19 mouse cellular contexts compared by ENCODE assay signal in genomic region chr15:12762258-12762913, GRCm38 (mm10). TPM values are rescaled to one million over a fixed set of nuclear protein-coding genes. Genes with fewer than 3 reads are reported as not detected.
DNase-seq lines count a peak whose midpoint lies in the region; ATAC-seq lines count a peak whose summit lies in the region.
"Had no signal": no experiment of that assay in that cellular context is flagged by ENCODE, and none has a peak within 500 bp of the region (broad histone marks: within the 10 kb centered on the region; RNA-seq: fewer than 3 reads in every experiment).

No protein-coding gene starts in this region.

- H3K27ac ChIP-seq in embryonic facial prominence, embryonic 10.5 days (replicated peaks) = no peak overlapping the region
- H3K27ac ChIP-seq in limb, embryonic 12.5 days = peak overlapping the region; percentile 62
- H3K27ac ChIP-seq in intestine, embryonic 15.5 days = no peak overlapping the region
- H3K27ac ChIP-seq: hindbrain, embryonic 13.5 days; limb, embryonic 13.5 days; liver, embryonic 14.5 days; macrophage; midbrain, embryonic 12.5 days had no signal

- DNase-seq in kidney, postnatal 4 days = peak; percentile 15 to 32
- no peak for DNase-seq in kidney, postnatal 25 days
- DNase-seq in embryonic facial prominence, embryonic 10.5 days (ENCODE audit: low spot score) = peak; percentile 25
- DNase-seq in cerebellum, adult 11 months = no peak
- no peak for DNase-seq in spleen, postnatal 36 days (ENCODE audit: low spot score in 2 of 2)
- DNase-seq: cerebellum, adult 9-10 months; gastrocnemius, adult 2 months; heart, postnatal 10 days; retina, postnatal 1 day; right cerebral cortex, postnatal 4 days had no signal

- ATAC-seq in limb, embryonic 12.5 days (ENCODE audit: insufficient number of reproducible peaks, insufficient read depth, low FRiP score, low TSS enrichment, low read depth) = peak; percentile 49; the same call in 1 of the 2 replicates
- ATAC-seq in intestine, embryonic 15.5 days = no peak
- ATAC-seq: intestine, embryonic 16.5 days had no signal

- H3K9me3 ChIP-seq in embryonic facial prominence, embryonic 10.5 days = 0 out of 2 replicates have a peak, but pooled peaks cover 2% of the 10 kb centered on the region
- H3K9me3 ChIP-seq in limb, embryonic 12.5 days = peaks cover 4% of the 10 kb centered on the region; the same call in 1 of the 2 replicates
- H3K9me3 ChIP-seq in intestine, embryonic 15.5 days = no peaks in the 10 kb centered on the region
- H3K9me3 ChIP-seq: hindbrain, embryonic 13.5 days; limb, embryonic 13.5 days; midbrain, embryonic 12.5 days had no signal

- H3K36me3 ChIP-seq in embryonic facial prominence, embryonic 10.5 days (replicated peaks) = no peaks in the 10 kb centered on the region
- no peaks in the 10 kb centered on the region for H3K36me3 ChIP-seq in limb, embryonic 12.5 days
- no peaks in the 10 kb centered on the region for H3K36me3 ChIP-seq in intestine, embryonic 15.5 days
- H3K36me3 ChIP-seq: hindbrain, embryonic 13.5 days; limb, embryonic 13.5 days; midbrain, embryonic 12.5 days had no signal

- no peak overlapping the region for H3K4me3 ChIP-seq in embryonic facial prominence, embryonic 10.5 days
- no peak overlapping the region for H3K4me3 ChIP-seq in limb, embryonic 12.5 days (replicated peaks)
- no peak overlapping the region for H3K4me3 ChIP-seq in intestine, embryonic 15.5 days (replicated peaks)
- H3K4me3 ChIP-seq: hindbrain, embryonic 13.5 days; limb, embryonic 13.5 days; midbrain, embryonic 12.5 days had no signal

- no peaks in the 10 kb centered on the region for H3K27me3 ChIP-seq in embryonic facial prominence, embryonic 10.5 days (replicated peaks; ENCODE audit: low read depth, poor library complexity, severe bottlenecking)
- H3K27me3 ChIP-seq in limb, embryonic 12.5 days = peaks cover 5% of the 10 kb centered on the region; the same call in 1 of the 2 replicates
- H3K27me3 ChIP-seq in intestine, embryonic 15.5 days (replicated peaks) = no peaks in the 10 kb centered on the region
- H3K27me3 ChIP-seq: hindbrain, embryonic 13.5 days; midbrain, embryonic 12.5 days had no signal

- H3K4me2 ChIP-seq in limb, embryonic 12.5 days = no peak overlapping the region
- no peak overlapping the region for H3K4me2 ChIP-seq in intestine, embryonic 15.5 days (replicated peaks)
- H3K4me2 ChIP-seq: heart, embryonic 11.5 days; hindbrain, embryonic 13.5 days; midbrain, embryonic 12.5 days had no signal

- 77% methylated on average over 11 of the region's 11 CpGs for WGBS in embryonic facial prominence, embryonic 10.5 days
- WGBS in limb, embryonic 12.5 days = 66% methylated on average over 11 of the region's 11 CpGs
- WGBS in intestine, embryonic 15.5 days = 69% methylated on average over 11 of the region's 11 CpGs

- H3K9ac ChIP-seq in limb, embryonic 12.5 days (replicated peaks) = no peak overlapping the region
- no peak overlapping the region for H3K9ac ChIP-seq in intestine, embryonic 15.5 days
- H3K9ac ChIP-seq: hindbrain, embryonic 13.5 days; limb, embryonic 13.5 days; liver, embryonic 14.5 days; midbrain, embryonic 12.5 days had no signal

- peaks cover 14% of the 10 kb centered on the region for H3K4me1 ChIP-seq in embryonic facial prominence, embryonic 10.5 days
- peaks cover 20% of the 10 kb centered on the region for H3K4me1 ChIP-seq in limb, embryonic 12.5 days (replicated peaks)
- H3K4me1 ChIP-seq in intestine, embryonic 15.5 days (replicated peaks) = no peaks in the 10 kb centered on the region
- H3K4me1 ChIP-seq: midbrain, embryonic 12.5 days had no signal

RNA-seq across cellular contexts. Expression of gene Pdzd2, which starts 22.7 kb away (rescaled TPM):
- 2.6 and 3.6 TPM in 2 replicates for polyA plus RNA-seq in embryonic facial prominence, embryonic 10.5 days (2016; fragmentation: Nextera tagmentation; extraction: Ambion mirVana)
- polyA plus RNA-seq in limb, embryonic 12.5 days (2016; fragmentation: Nextera tagmentation; extraction: Ambion mirVana) = 26.2 and 32.5 TPM in 2 replicates
- 13.7 and 14.3 TPM in 2 replicates for polyA plus RNA-seq in intestine, embryonic 15.5 days (2015; fragmentation: Nextera tagmentation; extraction: Ambion mirVana)
- polyA plus RNA-seq: macrophage had no signal

Comparison
In these comparisons a context has a peak if more than half of its experiments do, and no peak if none do; other contexts are left out.
1. DNase-seq: peak in kidney, postnatal 4 days (2 of 2) and embryonic facial prominence, embryonic 10.5 days (single experiment); none in kidney, postnatal 25 days (0 of 2), cerebellum, adult 11 months (single experiment) and spleen, postnatal 36 days (0 of 2).